Mouse (Mus musculus): ENCODE data around the gene AI597479. TPM values are rescaled to one million over a fixed set of nuclear protein-coding genes. Genes with fewer than 3 reads are reported as not detected.

The AI597479 gene
- polyA plus RNA-seq (2017; shearing (Covaris generic)) = 19.4 TPM

GRCm38 (mm10) chr1:43098031-43098984 lies at the start of gene AI597479, which contains the start of gene Tgfbrap1:
Gene AI597479 (plus strand): TSS chr1:43098710.
Gene Tgfbrap1 (minus strand): TSS chr1:43098637.

Other genes with a start within 250 kb of the AI597479 start
- 52.4 TPM for gene Mrps9, start 247.5 kb upstream of the AI597479 start, polyA plus RNA-seq (2017; shearing (Covaris generic))
- 1.0 TPM for gene Gpr45, start 145.8 kb upstream of the AI597479 start, polyA plus RNA-seq (2017; shearing (Covaris generic))
- 20.2 TPM for gene Tgfbrap1, start 73 bp upstream of the AI597479 start, polyA plus RNA-seq (2017; shearing (Covaris generic))
- 2.4 TPM for gene Fhl2, start 98.3 kb downstream of the AI597479 start, polyA plus RNA-seq (2017; shearing (Covaris generic))

Data from CD4-positive, CD25-positive, alpha-beta regulatory T cell (primary cell).